Mouse (Mus musculus) natural killer cell, adult 2 months (primary cell): ENCODE results near the gene Rabggta.

Experiments
- DNase-seq, 2 experiments: peaks; one replicate each; pipeline ENCODE4 v3.0.0; 2022; ENCODE audit warnings: low spot score in 2 of 2

Rabggta gene

GRCm38 (mm10) chr14:55689433-55689832 lies 32.6 kb downstream of the Rabggta start:
- DNase-seq = no peak

GRCm38 (mm10) chr14:55682118-55682493 lies 40.0 kb downstream of the Rabggta start:
- DNase-seq = no peak

- DNase-seq = peak; percentile 96
These were observed 40.6 kb downstream of the Rabggta start, which contains the start of gene Tinf2 for GRCm38 (mm10) chr14:55681160-55682117. Tinf2 (minus strand) TSS chr14:55681820.

- no peak for DNase-seq
These were observed 44.4 kb downstream of the Rabggta start for GRCm38 (mm10) chr14:55677615-55678014.

- DNase-seq = no peak
These were observed 49.4 kb downstream of the Rabggta start for GRCm38 (mm10) chr14:55672741-55673060.

GRCm38 (mm10) chr14:55671833-55672740 lies 50.0 kb downstream of the Rabggta start, which contains the start of the genes Gmpr2 and Nedd8:
Gmpr2 (plus strand) TSS chr14:55671941.
Nedd8 (minus strand) TSS chr14:55672124.
- DNase-seq = peak; percentile 87 to 93

- no peak for DNase-seq
These were observed 50.6 kb downstream of the Rabggta start for GRCm38 (mm10) chr14:55671486-55671832.
